Mouse (Mus musculus) ES-E14 (cell line): ENCODE measurements at regions not wholly inside any gene's neighbourhood (a gene's known extent, or its start where the extent isn't known, plus 50 kb on each side); places are given as distances from the start of the nearest gene placed in this dataset.

ENCODE experiments used
- HCFC1 ChIP-seq: IDR thresholded peaks from 2 replicates; pipeline ENCODE4 v1.6.1; 2012; ENCODE audit warnings: low read length, inconsistent platforms, borderline replicate concordance; ENCODE audit not compliant: insufficient read depth
- MAFK ChIP-seq: IDR thresholded peaks from 2 replicates; pipeline ENCODE4 v1.6.1; 2014; ENCODE audit warnings: mild to moderate bottlenecking, low read depth, low read length, inconsistent platforms; ENCODE audit not compliant: insufficient read depth
- ZC3H11A ChIP-seq: IDR thresholded peaks from 2 replicates; pipeline ENCODE4 v1.6.1; 2012; ENCODE audit warnings: low read depth, mild to moderate bottlenecking, inconsistent platforms, low read length, borderline replicate concordance

- TF ChIP-seq ZC3H11A, result no peak
- TF ChIP-seq HCFC1, result no peak
- no peak for TF ChIP-seq MAFK
Measured at GRCm38 (mm10) chr6:35598406-35599185, 58.9 kb upstream of the Mtpn start.
